Mouse (Mus musculus) embryonic facial prominence, embryonic 12.5 days (tissue): Measurements from ENCODE around the gene Ppp1r12b. TPM values are rescaled to one million over a fixed set of nuclear protein-coding genes. Genes with fewer than 3 reads are reported as not detected.

Experiments used
- ATAC-seq: fragments of 200-750 bp; cut with Nextera tagmentation; 2 replicates; pipeline ENCODE4 v1.8.0; 2017; ENCODE audit not compliant: insufficient number of reproducible peaks, insufficient read depth, low FRiP score, low TSS enrichment
- H3K27ac ChIP-seq: fragments of 300-500 bp; sonication (generic); 2 replicates; pipeline ENCODE4 v1.5.1; 2016; ENCODE audit warnings: mild to moderate bottlenecking
- H3K27me3 ChIP-seq: fragments of 300-500 bp; sonication (generic); 2 replicates; pipeline ENCODE4 v1.6.1; 2016; ENCODE audit warnings: mild to moderate bottlenecking, moderate library complexity
- H3K36me3 ChIP-seq: fragments of 300-500 bp; sonication (generic); 2 replicates; pipeline ENCODE4 v1.6.1; 2016; ENCODE audit warnings: mild to moderate bottlenecking
- H3K4me1 ChIP-seq: fragments of 300-500 bp; sonication (generic); 2 replicates; pipeline ENCODE4 v1.6.1; 2016
- H3K4me2 ChIP-seq: fragments of 300-500 bp; sonication (generic); replicated peaks from 2 replicates; pipeline ENCODE4 v1.6.1; 2016; ENCODE audit warnings: mild to moderate bottlenecking, moderate library complexity
- H3K4me3 ChIP-seq: fragments of 300-500 bp; sonication (generic); 2 replicates; pipeline ENCODE4 v1.5.1; 2016; ENCODE audit warnings: mild to moderate bottlenecking
- H3K9ac ChIP-seq: fragments of 300-500 bp; sonication (generic); 2 replicates; pipeline ENCODE4 v1.6.1; 2016; ENCODE audit warnings: mild to moderate bottlenecking, moderate library complexity
- H3K9me3 ChIP-seq: fragments of 300-500 bp; sonication (generic); 2 replicates; pipeline ENCODE4 v1.6.1; 2016; ENCODE audit warnings: mild to moderate bottlenecking, moderate library complexity
- WGBS: fragments of 180-500 bp; shearing (Covaris S2); methylation state at CpG from one replicate; pipeline ENCODE4 v1.1.7; 2016; 5-methylcytosine and 5-hydroxymethylcytosine counted together
- polyA plus RNA-seq: library from polyadenylated mRNA; unstranded; fragments of >200 nt; fragmentation: Nextera tagmentation; extraction: Ambion mirVana; gene quantifications from 2 replicates; pipeline ENCODE4 v1.2.1, GENCODE M21; 2016

Gene Ppp1r12b
- polyA plus RNA-seq, 1 experiment from 2014 or later: 9.6 TPM

GRCm38 (mm10) chr1:134987173-134987961, 31.6 kb upstream of the Ppp1r12b start:
- 32% methylated on average over 48 of the region's 48 CpGs for WGBS
- Histone ChIP-seq H3K27me3 (peaks cover 7% of the 10 kb centered on the region; the same call in 1 of the 2 replicates), H3K4me3 (peak overlapping the region; percentile 40), H3K36me3 (no peaks in the 10 kb centered on the region), H3K4me2 (peak overlapping the region; percentile 92), H3K9me3 (no peaks in the 10 kb centered on the region), H3K9ac (peak overlapping the region; percentile 60), H3K27ac (no peak overlapping the region), H3K4me1 (peaks cover 18% of the 10 kb centered on the region)
- ATAC-seq: peak; percentile 38; the same call in 1 of the 2 replicates

DNA sequence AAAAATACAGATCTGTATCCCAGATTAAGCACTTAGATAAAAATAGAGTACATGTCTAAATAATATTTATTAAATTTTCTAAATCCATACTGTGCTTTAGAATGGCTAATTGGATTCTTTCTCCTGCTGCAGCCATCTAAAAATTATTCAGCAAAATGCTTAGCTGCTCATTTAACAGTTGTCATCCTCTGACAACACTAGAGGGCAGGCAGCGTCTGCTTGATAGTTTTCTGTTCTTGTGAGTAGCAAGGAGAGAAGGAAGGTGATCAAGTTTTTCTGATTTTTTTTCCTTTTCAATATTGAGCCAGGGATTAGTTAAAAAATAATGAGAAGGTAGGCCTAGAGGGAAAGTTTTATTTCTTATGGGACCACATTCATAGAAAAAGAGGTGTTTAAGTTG, 17.2 kb upstream of the Ppp1r12b start:
- Histone ChIP-seq H3K4me1 (peaks cover 4% of the 10 kb centered on the region; the same call in 1 of the 2 replicates), H3K4me2 (no peak overlapping the region), H3K27ac (no peak overlapping the region), H3K36me3 (peaks cover 37% of the 10 kb centered on the region), H3K9ac (no peak overlapping the region), H3K4me3 (no peak overlapping the region), H3K9me3 (no peaks in the 10 kb centered on the region), H3K27me3 (no peaks in the 10 kb centered on the region)
- 68% methylated on average over 1 of the region's 1 CpGs for WGBS
- ATAC-seq: no peak

- WGBS: 97% methylated on average over 2 of the region's 2 CpGs
- H3K27ac ChIP-seq: no peak overlapping the region
- H3K36me3 ChIP-seq: peaks cover 17% of the 10 kb centered on the region
- no peaks in the 10 kb centered on the region for H3K9me3 ChIP-seq
- H3K4me3 ChIP-seq: no peak overlapping the region
- no peak overlapping the region for H3K9ac ChIP-seq
- no peaks in the 10 kb centered on the region for H3K27me3 ChIP-seq
- peaks cover 10% of the 10 kb centered on the region; the same call in 1 of the 2 replicates for H3K4me1 ChIP-seq
- no peak for ATAC-seq
- H3K4me2 ChIP-seq: no peak overlapping the region
Measured at GRCm38 (mm10) chr1:134965430-134965829, 9.7 kb upstream of the Ppp1r12b start.

DNA sequence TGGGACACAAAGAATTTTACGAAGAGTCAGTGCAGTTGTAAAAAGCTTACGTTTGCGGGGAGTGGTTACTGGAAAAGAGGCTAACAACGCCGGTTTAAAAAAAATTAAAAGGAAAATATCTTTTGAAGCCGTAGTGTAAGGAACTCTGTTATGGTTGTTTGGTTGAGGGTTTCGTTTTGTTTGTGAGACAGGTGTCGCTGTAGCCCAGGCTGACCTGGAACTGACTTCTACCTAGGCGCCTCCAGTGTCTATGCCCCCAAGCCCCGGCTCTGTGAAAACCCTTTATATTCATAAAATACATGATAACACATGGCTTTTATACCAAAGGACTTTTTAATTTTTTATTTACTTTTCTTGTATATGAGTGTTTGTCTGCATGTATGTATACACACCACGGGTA, 7.1 kb upstream of the Ppp1r12b start:
- Histone ChIP-seq H3K4me3 (peak overlapping the region; percentile 56), H3K4me1 (peaks cover 10% of the 10 kb centered on the region; the same call in 1 of the 2 replicates), H3K27ac (no peak overlapping the region), H3K27me3 (no peaks in the 10 kb centered on the region), H3K9me3 (no peaks in the 10 kb centered on the region), H3K9ac (peak overlapping the region; percentile 52), H3K4me2 (peak overlapping the region; percentile 70), H3K36me3 (no peaks in the 10 kb centered on the region)
- ATAC-seq: no peak
- 4% methylated on average over 11 of the region's 11 CpGs for WGBS

- Histone ChIP-seq H3K4me1 (peaks cover 10% of the 10 kb centered on the region; the same call in 1 of the 2 replicates), H3K4me3 (peak within 1 kb of the TSS; percentile 56), H3K27ac (no peak within 1 kb of the TSS), H3K9ac (peak within 1 kb of the TSS; percentile 52), H3K36me3 (no peaks in the 10 kb centered on the region), H3K9me3 (no peaks in the 10 kb centered on the region), H3K4me2 (peak within 1 kb of the TSS; percentile 70), H3K27me3 (no peaks in the 10 kb centered on the region)
- peak; percentile 99 for ATAC-seq
- WGBS: 2% methylated on average over 50 of the region's 50 CpGs
Measured at GRCm38 (mm10) chr1:134962053-134962803, 6.5 kb upstream of the Ppp1r12b start, which contains the start of gene Ube2t. TSS of gene Ube2t (plus strand) at chr1:134962565.

DNA sequence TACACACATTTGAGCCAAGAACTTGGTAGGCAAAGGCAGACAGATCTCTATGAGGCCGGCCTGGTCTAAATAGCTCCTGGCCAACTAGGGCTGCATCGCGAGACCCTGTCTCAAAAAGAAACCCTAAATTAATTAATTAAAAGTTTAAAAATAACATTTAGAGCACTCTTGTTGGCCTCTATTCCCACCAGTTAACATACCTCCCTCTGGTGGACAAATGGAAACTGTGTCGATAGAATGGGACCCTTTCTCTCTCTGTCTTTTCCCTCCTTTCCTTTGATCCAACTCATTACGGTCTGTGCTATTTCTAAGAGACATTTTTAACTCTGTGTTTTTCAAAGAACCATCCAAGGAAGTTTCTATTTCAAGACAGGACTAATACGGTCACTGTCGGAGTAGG, 4.9 kb upstream of the Ppp1r12b start:
- Histone ChIP-seq H3K27ac (no peak overlapping the region), H3K9ac (no peak overlapping the region), H3K9me3 (no peaks in the 10 kb centered on the region), H3K27me3 (no peaks in the 10 kb centered on the region), H3K4me1 (peaks cover 10% of the 10 kb centered on the region; the same call in 1 of the 2 replicates), H3K4me2 (no peak overlapping the region), H3K4me3 (no peak overlapping the region), H3K36me3 (no peaks in the 10 kb centered on the region)
- no peak for ATAC-seq
- 63% methylated on average over 7 of the region's 7 CpGs for WGBS

- H3K27me3 ChIP-seq: no peaks in the 10 kb centered on the region
- H3K4me1 ChIP-seq: peaks cover 13% of the 10 kb centered on the region; the same call in 1 of the 2 replicates
- no peaks in the 10 kb centered on the region for H3K36me3 ChIP-seq
- 5% methylated on average over 16 of the region's 16 CpGs for WGBS
- H3K9me3 ChIP-seq: no peaks in the 10 kb centered on the region
- peak; percentile 31; the same call in 1 of the 2 replicates for ATAC-seq
- peak overlapping the region; percentile 89 for H3K27ac ChIP-seq
- H3K4me3 ChIP-seq: peak overlapping the region; percentile 71
- H3K9ac ChIP-seq: peak overlapping the region; percentile 78
- H3K4me2 ChIP-seq: peak overlapping the region; percentile 67
Measured at GRCm38 (mm10) chr1:134955050-134955636, 599 bp downstream of the Ppp1r12b start.

- Histone ChIP-seq H3K4me2 (no peak overlapping the region), H3K36me3 (peaks cover 6% of the 10 kb centered on the region), H3K4me1 (peaks cover 10% of the 10 kb centered on the region; the same call in 1 of the 2 replicates), H3K9ac (no peak overlapping the region), H3K27ac (no peak overlapping the region), H3K9me3 (no peaks in the 10 kb centered on the region), H3K4me3 (no peak overlapping the region), H3K27me3 (no peaks in the 10 kb centered on the region)
- ATAC-seq: no peak
- WGBS: 91% methylated on average over 3 of the region's 3 CpGs
Measured at GRCm38 (mm10) chr1:134949946-134950345, 5.8 kb downstream of the Ppp1r12b start.

- no peak overlapping the region for H3K27ac ChIP-seq
- WGBS: 83% methylated on average over 7 of the region's 7 CpGs
- no peak for ATAC-seq
- no peaks in the 10 kb centered on the region for H3K27me3 ChIP-seq
- H3K4me3 ChIP-seq: no peak overlapping the region
- peaks cover 6% of the 10 kb centered on the region for H3K36me3 ChIP-seq
- H3K4me2 ChIP-seq: no peak overlapping the region
- H3K9me3 ChIP-seq: no peaks in the 10 kb centered on the region
- H3K4me1 ChIP-seq: no peaks in the 10 kb centered on the region
- H3K9ac ChIP-seq: no peak overlapping the region
Measured at GRCm38 (mm10) chr1:134947590-134947989, 8.2 kb downstream of the Ppp1r12b start.

GRCm38 (mm10) chr1:134942898-134943297, 12.8 kb downstream of the Ppp1r12b start:
- H3K27me3 ChIP-seq: no peaks in the 10 kb centered on the region
- no peak for ATAC-seq
- H3K4me3 ChIP-seq: no peak overlapping the region
- no peak overlapping the region for H3K9ac ChIP-seq
- H3K4me2 ChIP-seq: no peak overlapping the region
- H3K27ac ChIP-seq: no peak overlapping the region
- 0 out of 2 replicates have a peak, but pooled peaks cover 5% of the 10 kb centered on the region for H3K4me1 ChIP-seq
- no peaks in the 10 kb centered on the region for H3K9me3 ChIP-seq
- H3K36me3 ChIP-seq: peaks cover 2% of the 10 kb centered on the region
- WGBS: 87% methylated on average over 2 of the region's 2 CpGs

GRCm38 (mm10) chr1:134940863-134941262, 14.9 kb downstream of the Ppp1r12b start:
- H3K4me3 ChIP-seq: no peak overlapping the region
- H3K9ac ChIP-seq: no peak overlapping the region
- no peak overlapping the region for H3K27ac ChIP-seq
- no peaks in the 10 kb centered on the region for H3K27me3 ChIP-seq
- H3K4me2 ChIP-seq: no peak overlapping the region
- H3K9me3 ChIP-seq: no peaks in the 10 kb centered on the region
- H3K36me3 ChIP-seq: no peaks in the 10 kb centered on the region
- H3K4me1 ChIP-seq: 0 out of 2 replicates have a peak, but pooled peaks cover 5% of the 10 kb centered on the region
- no peak for ATAC-seq
- whole genome bisulfite sequencing: 61% methylated on average over 4 of the region's 4 CpGs
